Mouse (Mus musculus) erythroblast, embryonic 14.5 days (primary cell): Measurements from ENCODE around the gene Fanca. TPM values are rescaled to one million over a fixed set of nuclear protein-coding genes. Genes with fewer than 3 reads are reported as not detected.
"Not testable (repeated sequence)": the region's sequence is repeated elsewhere in the genome, so short reads cannot be mapped to it uniquely, and the experiment has no call there.

Source experiments
- H3K27me3 ChIP-seq: 2 replicates; pipeline ENCODE4 v1.6.1; 2012; ENCODE audit warnings: inconsistent platforms; ENCODE audit not compliant: control insufficient read depth
- H3K36me3 ChIP-seq: 2 replicates; pipeline ENCODE4 v1.6.1; 2012; ENCODE audit warnings: mild to moderate bottlenecking, inconsistent platforms; ENCODE audit not compliant: control insufficient read depth
- H3K4me1 ChIP-seq: 2 replicates; pipeline ENCODE4 v1.6.1; 2012; ENCODE audit warnings: inconsistent platforms; ENCODE audit not compliant: control insufficient read depth
- H3K4me3 ChIP-seq: replicated peaks from 2 replicates; pipeline ENCODE3; 2012; ENCODE audit warnings: moderate library complexity, mild to moderate bottlenecking, inconsistent platforms
- H3K9me3 ChIP-seq: 2 replicates; pipeline ENCODE4 v1.6.1; 2012; ENCODE audit warnings: low read length, inconsistent platforms, mixed read lengths; ENCODE audit not compliant: control insufficient read depth
- GATA1 ChIP-seq: IDR thresholded peaks from 2 replicates; pipeline ENCODE4 v1.6.1; 2012; ENCODE audit warnings: low read length, inconsistent platforms, mixed read lengths
- TAL1 ChIP-seq: IDR thresholded peaks from 3 replicates; pipeline ENCODE4 v1.6.1; 2012; ENCODE audit warnings: low read length, inconsistent platforms, mixed read lengths
- polyA plus RNA-seq: library from polyadenylated mRNA; stranded (reverse); fragments of >175 nt; gene quantifications from 2 replicates; pipeline ENCODE4 v1.2.3, GENCODE M21; 2012

Fanca gene
- polyA plus RNA-seq, 1 experiment: 9.7 TPM

DNA sequence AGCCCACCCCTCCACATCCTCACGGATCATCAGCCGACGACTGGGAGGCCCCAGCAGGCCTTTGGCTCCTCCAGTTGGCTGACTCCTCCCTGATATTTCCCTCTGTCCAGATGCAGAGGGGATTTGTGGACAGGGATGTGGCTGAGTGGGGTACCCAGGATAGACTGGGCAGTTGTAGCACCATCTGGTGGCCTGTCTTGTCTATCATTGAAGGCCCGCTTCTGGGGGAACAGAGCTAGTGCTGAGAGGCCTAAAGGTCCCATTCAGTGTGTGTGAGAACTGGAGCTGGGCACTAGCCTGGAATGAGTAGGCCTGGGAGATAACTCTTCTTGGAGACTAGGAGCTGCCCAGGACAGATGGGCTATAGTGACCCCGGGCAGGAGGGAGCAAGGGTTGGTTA is 86.6 kb downstream of the Fanca start:
- no peak overlapping the region for H3K4me3 ChIP-seq
- H3K4me1 ChIP-seq: peaks cover 21% of the 10 kb centered on the region
- peaks cover 27% of the 10 kb centered on the region for H3K36me3 ChIP-seq
- H3K27me3 ChIP-seq: peaks cover 35% of the 10 kb centered on the region
- H3K9me3 ChIP-seq: no peaks in the 10 kb centered on the region
- TF ChIP-seq TAL1: no peak
- TF ChIP-seq GATA1: no peak

DNA sequence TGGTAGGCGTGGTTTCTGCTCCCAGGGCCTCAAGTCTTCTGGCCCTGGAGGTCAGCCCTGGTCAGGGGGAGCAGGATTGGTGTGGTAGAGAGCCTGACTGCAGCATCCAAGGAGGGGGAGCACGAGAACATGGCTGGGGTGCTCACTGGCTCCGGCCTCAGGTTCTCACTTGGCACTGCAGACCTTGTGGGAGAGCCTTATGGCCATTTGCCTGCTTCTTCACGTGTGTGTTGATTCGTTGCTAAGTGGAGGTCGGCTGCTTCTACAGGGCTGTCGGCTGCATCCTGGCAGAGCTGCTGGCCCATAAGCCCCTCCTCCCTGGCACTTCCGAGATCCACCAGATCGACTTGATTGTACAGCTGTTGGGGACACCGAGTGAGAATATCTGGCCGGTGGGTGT is 88.0 kb downstream of the Fanca start:
- not testable (repeated sequence) for H3K4me3 ChIP-seq, H3K9me3 ChIP-seq
- Histone ChIP-seq H3K36me3 (peaks cover 27% of the 10 kb centered on the region), H3K4me1 (peaks cover 15% of the 10 kb centered on the region), H3K27me3 (peaks cover 22% of the 10 kb centered on the region)

DNA sequence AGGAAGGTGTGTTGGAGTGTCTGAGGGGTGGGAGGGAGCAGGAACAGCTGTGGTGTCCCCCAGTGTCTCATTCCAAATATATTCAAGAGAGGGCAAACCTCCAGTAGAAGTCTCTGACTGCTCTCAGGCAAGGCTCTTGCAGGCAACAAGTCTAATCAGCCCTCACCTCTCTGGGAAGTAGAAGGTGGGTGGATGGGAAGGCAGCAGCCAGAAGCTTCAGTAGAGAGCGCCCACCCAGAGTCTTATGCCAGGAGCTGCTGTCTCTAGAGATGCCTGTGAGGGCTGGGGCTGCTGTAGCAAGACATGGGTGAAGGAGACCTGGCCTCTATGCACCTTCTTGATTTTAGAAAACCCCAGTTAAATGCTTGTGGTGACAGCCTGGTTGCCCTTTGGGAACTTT is 90.0 kb downstream of the Fanca start:
- peaks cover 27% of the 10 kb centered on the region for H3K36me3 ChIP-seq
- no peaks in the 10 kb centered on the region for H3K9me3 ChIP-seq
- no peak for TF ChIP-seq TAL1
- no peak for TF ChIP-seq GATA1
- no peak overlapping the region for H3K4me3 ChIP-seq
- peaks cover 3% of the 10 kb centered on the region for H3K27me3 ChIP-seq
- peaks cover 23% of the 10 kb centered on the region for H3K4me1 ChIP-seq

DNA sequence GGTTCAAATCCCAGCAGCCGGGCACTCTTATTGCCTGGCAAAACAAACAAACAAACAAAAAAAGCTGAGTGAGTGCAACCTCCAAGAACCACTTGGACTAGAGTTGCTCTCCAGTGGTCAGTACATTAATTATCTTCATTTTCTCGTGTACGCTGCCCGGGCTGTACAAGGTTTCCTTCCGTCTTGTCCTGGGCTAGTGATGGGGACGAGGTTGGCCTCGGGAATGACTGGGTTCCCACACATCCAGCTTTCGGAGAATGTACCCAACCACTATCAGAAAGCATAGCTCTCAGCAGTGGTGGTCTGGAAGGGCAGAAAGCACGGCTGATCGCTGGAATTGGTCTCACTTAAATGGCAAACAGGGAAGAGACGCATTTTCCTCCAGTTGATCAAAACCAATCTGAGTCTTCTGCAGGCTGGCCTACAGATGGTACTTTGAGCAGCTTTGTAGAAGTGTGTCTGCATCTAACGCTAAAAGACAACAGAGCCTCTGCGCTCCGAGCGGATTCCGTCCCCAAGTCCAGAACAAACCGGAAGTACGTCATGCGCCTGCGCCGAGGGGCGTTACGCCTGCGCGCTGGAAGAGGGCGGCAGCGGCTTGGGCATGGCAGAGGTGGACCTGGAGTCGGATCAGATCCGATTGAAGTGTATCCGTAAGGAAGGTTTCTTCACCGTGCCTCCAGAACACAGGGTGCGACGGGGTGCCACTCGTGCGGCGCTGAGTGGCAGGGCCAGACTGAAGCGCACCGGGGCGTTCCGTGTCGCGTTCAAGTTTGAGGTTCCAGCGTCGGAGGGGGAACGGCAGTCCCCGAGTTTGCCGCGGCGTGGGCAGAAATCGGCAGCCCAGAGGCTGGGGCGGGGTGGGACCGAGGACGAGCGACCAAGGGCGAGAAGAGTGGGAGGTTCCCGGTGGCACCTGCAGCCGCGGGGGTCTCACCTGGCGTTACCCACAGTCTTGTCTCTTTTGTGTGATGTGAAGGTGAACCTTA is 93.8 kb downstream of the Fanca start, which contains the start of gene Cdk10:
Gene Cdk10, plus strand, starts transcription at position 565 of the 989 bp plus-strand sequence.
- Histone ChIP-seq H3K4me3 (peak within 1 kb of the TSS; percentile 66), H3K9me3 (no peaks in the 10 kb centered on the region), H3K36me3 (peaks cover 21% of the 10 kb centered on the region), H3K27me3 (no peaks in the 10 kb centered on the region; the same call in 1 of the 2 replicates), H3K4me1 (peaks cover 24% of the 10 kb centered on the region)
- TF ChIP-seq GATA1: no peak
- TF ChIP-seq TAL1: no peak

DNA sequence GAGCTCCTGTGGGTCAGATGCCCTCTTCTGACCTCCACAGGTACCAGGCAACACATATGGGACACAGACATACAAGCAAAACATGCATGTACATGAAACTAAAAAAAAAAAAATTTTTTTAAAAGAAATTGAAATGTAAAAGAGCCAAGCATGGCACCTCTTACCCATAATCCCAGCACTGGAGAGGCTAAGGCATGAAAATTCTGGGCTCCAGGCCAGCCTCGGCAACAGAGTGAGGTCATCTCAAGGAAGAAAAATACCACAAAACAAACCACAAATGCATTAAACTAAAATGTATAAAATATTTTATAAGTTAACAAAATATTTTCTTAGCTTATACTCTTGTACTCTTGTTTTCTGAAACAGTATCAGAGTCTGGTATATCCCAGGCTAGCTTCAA is 97.5 kb downstream of the Fanca start:
- TF ChIP-seq GATA1 (no peak), TAL1 (no peak)
- peaks cover 21% of the 10 kb centered on the region for H3K4me1 ChIP-seq
- no peaks in the 10 kb centered on the region for H3K36me3 ChIP-seq
- no peaks in the 10 kb centered on the region; the same call in none of the 2 replicates for H3K27me3 ChIP-seq
- H3K9me3 ChIP-seq: no peaks in the 10 kb centered on the region
- H3K4me3 ChIP-seq: no peak overlapping the region

Other genes starting within 250 kb of the Fanca start
- 428 and 471 TPM in 2 replicates for gene Rpl13, start 216.2 kb downstream of the Fanca start, polyA plus RNA-seq
- gene Cpne7, start 201.2 kb downstream of the Fanca start, polyA plus RNA-seq: 0.07 and 0.08 TPM in 2 replicates
- 0.04 and 0.08 TPM in 2 replicates for gene Sult5a1, start 160.3 kb downstream of the Fanca start, polyA plus RNA-seq
- gene Dpep1, start 132.3 kb downstream of the Fanca start, polyA plus RNA-seq: not detected in 2 replicates
- gene Chmp1a, start 105.8 kb downstream of the Fanca start, polyA plus RNA-seq: 2.7 and 3.1 TPM in 2 replicates
- 0.17 TPM in 1 of 2 replicates, not detected in the other for gene Spata33, start 105.7 kb downstream of the Fanca start, polyA plus RNA-seq
- gene Cdk10, start 93.7 kb downstream of the Fanca start, polyA plus RNA-seq: 1.8 and 2.3 TPM in 2 replicates
- gene Spata2l, start 82.3 kb downstream of the Fanca start, polyA plus RNA-seq: 0.03 and 0.07 TPM in 2 replicates
- 0.78 and 0.85 TPM in 2 replicates for gene Zfp276, start 64.4 kb downstream of the Fanca start, polyA plus RNA-seq
- 2.0 and 2.4 TPM in 2 replicates for gene Vps9d1, start 64.2 kb downstream of the Fanca start, polyA plus RNA-seq
- 0.05 and 0.18 TPM in 2 replicates for gene Spire2, start 14.1 kb upstream of the Fanca start, polyA plus RNA-seq
- 3.5 and 3.7 TPM in 2 replicates for gene Tcf25, start 55.2 kb upstream of the Fanca start, polyA plus RNA-seq
- 0.01 TPM in 1 of 2 replicates, not detected in the other for gene Mc1r, start 88.5 kb upstream of the Fanca start, polyA plus RNA-seq
- gene Tubb3, start 92.8 kb upstream of the Fanca start, polyA plus RNA-seq: 0.02 and 0.09 TPM in 2 replicates
- gene Def8, start 105.0 kb upstream of the Fanca start, polyA plus RNA-seq: 0.29 and 0.52 TPM in 2 replicates
- 1.6 and 1.7 TPM in 2 replicates for gene Afg3l1, start 159.3 kb upstream of the Fanca start, polyA plus RNA-seq
- not detected in 2 replicates for gene Dbndd1, start 196.9 kb upstream of the Fanca start, polyA plus RNA-seq
- 0.16 and 0.22 TPM in 2 replicates for gene Gas8, start 200.3 kb upstream of the Fanca start, polyA plus RNA-seq